Mouse (Mus musculus) stomach, embryonic 16.5 days (tissue): ENCODE measurements around the gene Hoxa9. TPM values are rescaled to one million over a fixed set of nuclear protein-coding genes. Genes with fewer than 3 reads are reported as not detected.
A peak's percentile ranks its signal among the peaks of the same experiment; 100 is the strongest.

ENCODE experiments used
- ATAC-seq: fragments of 200-750 bp; cut with Nextera tagmentation; 2 replicates; pipeline ENCODE4 v1.8.0; 2017; ENCODE audit warnings: moderate number of reproducible peaks, moderate TSS enrichment; ENCODE audit not compliant: insufficient read depth, low FRiP score
- H3K27ac ChIP-seq: fragments of 300-500 bp; sonication (generic); 2 replicates; pipeline ENCODE4 v1.5.1; 2014; ENCODE audit warnings: low read length
- H3K27me3 ChIP-seq: fragments of 300-500 bp; sonication (generic); 2 replicates; pipeline ENCODE4 v1.6.1; 2014; ENCODE audit warnings: low read length, control low read depth, mixed read lengths; ENCODE audit not compliant: control insufficient read depth, insufficient read depth
- H3K36me3 ChIP-seq: fragments of 300-500 bp; sonication (generic); 2 replicates; pipeline ENCODE4 v1.6.1; 2014; ENCODE audit warnings: low read length; ENCODE audit not compliant: control insufficient read depth, insufficient read depth
- H3K4me1 ChIP-seq: fragments of 300-500 bp; sonication (generic); 2 replicates; pipeline ENCODE4 v1.6.1; 2014; ENCODE audit warnings: low read length, control low read depth, mixed read lengths; ENCODE audit not compliant: control insufficient read depth, insufficient read depth
- H3K4me2 ChIP-seq: fragments of 300-500 bp; sonication (generic); 2 replicates; pipeline ENCODE4 v1.6.1; 2014; ENCODE audit warnings: low read depth, low read length, mixed read lengths
- H3K4me3 ChIP-seq: fragments of 300-500 bp; sonication (generic); replicated peaks from 2 replicates; pipeline ENCODE4 v1.5.1; 2014; ENCODE audit warnings: mild to moderate bottlenecking, low read length
- H3K9ac ChIP-seq: fragments of 300-500 bp; sonication (generic); 2 replicates; pipeline ENCODE4 v1.6.1; 2014; ENCODE audit warnings: low read length
- H3K9me3 ChIP-seq: fragments of 300-500 bp; sonication (generic); replicated peaks from 2 replicates; pipeline ENCODE4 v1.6.1; 2016; ENCODE audit warnings: low read length, control low read depth; ENCODE audit not compliant: control insufficient read depth
- WGBS: fragments of 180-500 bp; shearing (Covaris S2); extraction: QIAGEN DNeasy Blood & Tissue Kit; methylation state at CpG from one replicate; pipeline ENCODE4 v1.1.7; 2014; 5-methylcytosine and 5-hydroxymethylcytosine counted together
- polyA plus RNA-seq: library from polyadenylated mRNA; unstranded; fragments of >200 nt; fragmentation: Nextera tagmentation; extraction: Ambion mirVana; gene quantifications from 2 replicates; pipeline ENCODE4 v1.2.1, GENCODE M21; 2015

Gene Hoxa9
- polyA plus RNA-seq, 1 experiment from 2014 or later: 0.50 TPM

DNA sequence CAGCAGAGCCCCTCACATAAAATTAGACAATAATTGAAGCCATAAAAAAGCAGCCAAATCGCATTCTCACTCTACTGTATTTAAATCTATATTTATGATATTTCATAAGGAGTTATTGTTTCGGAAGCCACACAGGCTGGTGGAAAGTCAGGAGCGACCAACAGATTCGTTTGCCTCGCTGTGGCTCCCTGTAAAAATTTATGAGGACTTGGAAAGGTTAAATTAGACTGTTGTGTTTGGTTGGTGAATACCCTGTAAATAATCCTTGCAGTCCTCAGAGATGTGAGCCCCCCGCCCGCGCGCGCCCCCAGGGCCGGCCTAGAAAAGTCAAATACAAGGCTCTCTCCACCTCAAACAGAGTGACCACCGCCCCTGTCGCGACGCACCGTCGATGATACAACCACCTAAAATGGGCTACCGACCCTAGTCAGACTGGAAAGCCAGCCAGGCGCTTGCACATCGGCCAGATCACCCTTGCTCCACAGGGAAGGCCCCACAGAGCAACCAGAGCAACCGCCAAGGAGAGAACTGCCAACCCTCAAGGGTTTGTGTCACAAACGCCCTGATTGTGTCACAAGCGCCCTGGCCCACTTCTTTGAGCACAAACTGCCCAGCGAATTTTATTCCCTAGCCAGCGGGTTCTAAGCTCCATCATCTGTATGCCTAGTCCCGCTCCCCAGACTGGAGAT, 4.2 kb downstream of the Hoxa9 start:
- 6% methylated on average over 26 of the region's 26 CpGs for WGBS
- Histone ChIP-seq H3K36me3 (no peaks in the 10 kb centered on the region), H3K27me3 (peaks cover 88% of the 10 kb centered on the region), H3K4me1 (peaks cover 4% of the 10 kb centered on the region; the same call in 1 of the 2 replicates), H3K27ac (no peak overlapping the region), H3K4me2 (no peak overlapping the region), H3K9me3 (no peaks in the 10 kb centered on the region), H3K4me3 (no peak overlapping the region), H3K9ac (no peak overlapping the region)
- no peak for ATAC-seq

DNA sequence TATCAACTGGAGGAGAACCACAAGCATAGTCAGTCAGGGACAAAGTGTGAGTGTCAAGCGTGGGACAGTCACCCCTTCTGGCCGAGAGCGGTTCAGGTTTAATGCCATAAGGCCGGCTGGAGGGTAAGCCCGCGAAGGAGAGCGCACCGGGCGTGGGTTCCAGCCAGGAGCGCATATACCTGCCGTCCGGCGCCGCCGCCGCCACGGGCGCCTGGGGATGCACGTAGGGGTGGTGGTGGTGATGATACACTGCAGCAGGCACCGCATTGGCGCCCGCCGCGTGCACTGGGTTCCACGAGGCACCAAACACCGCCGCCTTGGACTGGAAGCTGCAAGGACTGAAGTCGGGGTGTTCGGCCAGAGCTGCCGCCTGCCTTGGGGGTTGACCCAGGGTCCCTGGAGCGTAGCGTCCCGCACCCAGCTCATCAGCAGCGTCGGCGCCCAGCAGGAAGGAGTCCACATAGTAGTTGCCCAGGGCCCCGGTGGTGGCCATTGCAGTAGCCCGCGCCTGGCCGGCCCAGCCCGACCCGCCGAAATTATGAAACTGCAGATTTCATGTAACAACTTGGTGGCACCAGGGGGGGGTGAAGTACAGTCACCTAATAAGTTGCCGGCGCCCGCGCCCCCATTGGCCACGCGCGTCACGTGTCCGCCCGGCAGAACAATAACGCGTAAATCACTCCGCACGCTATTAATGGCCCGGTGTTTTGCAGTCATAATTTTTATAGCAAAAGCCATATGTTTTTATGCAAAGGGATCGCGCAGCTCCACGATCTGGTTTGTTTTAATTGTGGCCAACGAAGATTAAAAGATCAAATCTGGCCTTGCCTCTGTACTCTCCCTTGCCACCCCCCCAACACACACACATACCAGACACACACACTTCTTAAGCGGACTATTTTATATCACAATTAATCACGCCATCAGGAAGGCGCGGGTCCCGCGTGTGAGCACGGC, 5.0 kb downstream of the Hoxa9 start:
- H3K4me3 ChIP-seq: peak overlapping the region; percentile 25
- no peak for ATAC-seq

DNA sequence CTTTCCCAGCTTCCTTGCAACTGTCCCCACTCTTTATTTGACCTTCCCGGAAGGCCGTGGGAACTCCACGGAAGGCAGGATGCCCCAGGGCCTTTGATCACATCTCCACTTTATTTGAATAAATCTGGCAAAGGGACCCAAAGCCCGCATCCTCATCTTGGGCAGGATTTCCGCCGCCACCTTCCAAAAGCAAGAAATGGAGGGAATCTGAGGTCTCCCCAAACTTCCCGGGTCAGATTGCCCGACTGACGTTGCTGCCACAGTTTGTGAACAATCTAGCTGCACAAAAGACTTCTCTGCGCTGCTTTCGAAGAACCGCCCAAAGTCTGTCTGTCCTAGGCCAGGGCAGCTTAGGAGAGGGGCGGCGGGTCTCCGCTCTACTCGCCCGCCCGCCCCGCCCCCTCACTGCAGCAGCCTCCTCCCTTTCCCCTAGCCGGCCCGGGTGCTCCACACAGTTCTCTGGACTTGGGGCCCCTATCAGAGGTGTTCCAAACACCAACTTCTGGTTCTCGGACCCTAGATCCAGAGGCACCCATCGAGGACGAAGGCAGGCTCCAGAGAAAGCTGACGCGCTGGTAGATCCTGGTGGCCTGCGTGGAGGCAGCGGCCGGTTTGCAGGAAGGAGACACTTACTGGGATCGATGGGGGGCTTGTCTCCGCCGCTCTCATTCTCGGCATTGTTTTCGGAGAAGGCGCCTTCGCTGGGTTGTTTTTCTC, 5.8 kb downstream of the Hoxa9 start:
- Histone ChIP-seq H3K9ac (no peak overlapping the region), H3K27me3 (peaks cover 90% of the 10 kb centered on the region), H3K4me2 (peak overlapping the region; percentile 39; the same call in 1 of the 2 replicates), H3K27ac (no peak overlapping the region), H3K36me3 (no peaks in the 10 kb centered on the region), H3K4me1 (peaks cover 4% of the 10 kb centered on the region; the same call in 1 of the 2 replicates), H3K9me3 (no peaks in the 10 kb centered on the region), H3K4me3 (peak overlapping the region; percentile 25)
- no peak for ATAC-seq
- 3% methylated on average over 36 of the region's 36 CpGs for WGBS

More for the DNA sequence above, 5.0 kb downstream of the Hoxa9 start:
- H3K27me3 ChIP-seq: peaks cover 91% of the 10 kb centered on the region
- 3% methylated on average over 69 of the region's 69 CpGs for WGBS
- peaks cover 4% of the 10 kb centered on the region; the same call in 1 of the 2 replicates for H3K4me1 ChIP-seq
- no peaks in the 10 kb centered on the region for H3K36me3 ChIP-seq
- no peak overlapping the region for H3K9ac ChIP-seq
- no peak overlapping the region for H3K27ac ChIP-seq
- H3K9me3 ChIP-seq: no peaks in the 10 kb centered on the region
- H3K4me2 ChIP-seq: peak overlapping the region; percentile 39

DNA sequence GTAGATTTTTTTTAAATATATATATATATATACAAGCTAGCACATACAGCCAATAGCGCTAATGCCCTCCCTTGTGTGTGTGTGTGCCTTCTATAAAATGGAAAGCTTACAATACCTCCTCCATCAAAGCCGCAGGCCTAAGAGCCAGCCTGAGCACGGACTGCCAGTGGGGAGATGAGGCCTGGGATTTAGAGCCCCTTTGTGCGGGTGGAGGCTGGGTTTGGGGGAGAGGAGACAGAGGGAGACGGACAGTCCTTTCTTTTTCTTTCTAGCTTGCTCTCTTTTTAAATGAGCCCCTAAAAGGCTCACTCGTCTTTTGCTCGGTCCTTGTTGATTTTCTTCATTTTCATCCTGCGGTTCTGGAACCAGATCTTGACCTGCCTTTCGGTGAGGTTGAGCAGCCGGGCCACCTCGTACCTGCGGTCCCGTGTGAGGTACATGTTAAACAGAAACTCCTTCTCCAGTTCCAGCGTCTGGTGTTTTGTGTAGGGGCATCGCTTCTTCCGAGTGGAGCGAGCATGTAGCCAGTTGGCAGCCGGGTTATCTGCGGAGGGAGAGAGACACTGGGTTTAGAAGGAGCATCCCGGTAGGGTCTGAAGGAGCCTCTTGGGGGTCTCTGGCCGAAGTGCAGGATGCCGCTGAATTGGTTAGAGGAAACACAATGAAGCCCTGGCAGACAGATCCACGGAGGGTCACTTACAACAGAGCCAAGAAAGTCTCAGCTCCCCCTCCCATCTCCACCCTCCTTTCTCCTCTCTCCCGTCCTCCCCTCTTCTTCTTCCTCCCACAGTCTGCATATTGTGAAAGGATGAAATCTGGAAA, 6.7 kb downstream of the Hoxa9 start:
- H3K36me3 ChIP-seq: no peaks in the 10 kb centered on the region
- peaks cover 4% of the 10 kb centered on the region; the same call in 1 of the 2 replicates for H3K4me1 ChIP-seq
- H3K9me3 ChIP-seq: no peaks in the 10 kb centered on the region
- no peak overlapping the region; the same call in 1 of the 2 replicates for H3K9ac ChIP-seq
- peak overlapping the region; percentile 19; the same call in 1 of the 2 replicates for H3K4me3 ChIP-seq
- H3K27me3 ChIP-seq: peaks cover 91% of the 10 kb centered on the region
- WGBS: 9% methylated on average over 24 of the region's 24 CpGs
- peak overlapping the region; percentile 25; the same call in 1 of the 2 replicates for H3K4me2 ChIP-seq
- no peak for ATAC-seq
- no peak overlapping the region for H3K27ac ChIP-seq

DNA sequence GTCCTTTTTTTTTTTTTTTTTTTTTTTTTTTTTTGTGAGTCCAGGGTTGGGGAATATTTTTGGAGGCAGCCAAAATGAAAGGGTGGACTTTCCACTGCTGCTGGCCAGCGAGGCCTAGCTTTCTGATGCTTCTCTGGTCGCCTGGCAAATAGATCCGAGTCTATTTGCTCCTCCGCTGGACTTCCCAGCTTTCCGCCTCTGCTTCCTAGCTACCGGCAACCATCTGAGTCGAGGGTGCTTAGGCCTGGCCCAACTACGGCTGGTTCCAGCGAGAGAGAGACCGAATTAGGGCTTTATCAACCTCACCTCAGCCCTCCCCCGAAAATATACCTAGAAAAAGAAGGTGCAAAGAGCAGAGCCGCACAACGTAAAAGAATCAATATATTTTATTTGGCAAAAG, 8.2 kb downstream of the Hoxa9 start:
- Histone ChIP-seq H3K27ac (no peak overlapping the region), H3K4me3 (no peak overlapping the region; the same call in 1 of the 2 replicates), H3K9me3 (no peaks in the 10 kb centered on the region), H3K36me3 (no peaks in the 10 kb centered on the region), H3K27me3 (peaks cover 94% of the 10 kb centered on the region), H3K9ac (no peak overlapping the region), H3K4me1 (peaks cover 7% of the 10 kb centered on the region; the same call in 1 of the 2 replicates), H3K4me2 (no peak overlapping the region)
- ATAC-seq: no peak
- 40% methylated on average over 13 of the region's 13 CpGs for WGBS

DNA sequence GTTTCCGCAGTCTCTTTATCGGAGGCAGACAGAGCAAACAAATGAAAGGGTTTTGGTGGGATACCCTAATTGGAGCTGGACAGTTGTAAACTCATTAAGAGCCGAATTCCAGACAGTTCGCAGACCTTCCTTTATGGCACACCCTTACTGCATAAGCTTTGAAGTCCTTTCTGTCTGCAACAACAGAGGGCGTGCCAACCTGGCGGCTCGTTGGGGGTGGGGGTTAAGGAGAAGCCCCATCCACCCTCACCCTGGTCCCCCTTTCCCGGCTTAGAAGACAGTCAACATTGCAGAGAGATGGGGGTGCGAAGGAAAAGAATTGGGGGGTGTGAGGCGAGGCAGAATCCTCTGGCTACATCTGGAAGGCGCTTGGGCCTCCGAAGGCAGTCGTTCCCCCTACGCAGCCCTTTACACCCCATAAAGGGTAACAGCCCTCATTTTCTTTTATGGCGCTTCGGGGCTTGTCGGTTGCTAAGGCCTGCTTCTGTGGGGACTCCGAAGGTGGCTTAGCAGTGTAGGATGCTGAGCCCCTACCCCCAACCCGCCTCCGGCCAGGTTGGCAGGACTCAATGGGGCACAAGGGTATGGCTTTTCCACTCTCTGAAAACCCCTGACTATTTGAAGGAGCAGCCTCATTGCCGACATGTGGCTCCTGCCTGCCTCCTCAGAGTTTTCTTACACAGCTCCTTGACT, 8.8 kb downstream of the Hoxa9 start:
- no peaks in the 10 kb centered on the region for H3K36me3 ChIP-seq
- 20% methylated on average over 21 of the region's 21 CpGs for WGBS
- H3K27me3 ChIP-seq: peaks cover 93% of the 10 kb centered on the region
- H3K4me2 ChIP-seq: peak overlapping the region; percentile 97
- no peak overlapping the region for H3K9ac ChIP-seq
- ATAC-seq: 0 out of 2 replicates have a peak, but pooled peaks have one; percentile 1
- H3K27ac ChIP-seq: peak overlapping the region; percentile 30; the same call in 1 of the 2 replicates
- no peaks in the 10 kb centered on the region for H3K9me3 ChIP-seq
- peaks cover 8% of the 10 kb centered on the region; the same call in 1 of the 2 replicates for H3K4me1 ChIP-seq
- peak overlapping the region; percentile 69 for H3K4me3 ChIP-seq

DNA sequence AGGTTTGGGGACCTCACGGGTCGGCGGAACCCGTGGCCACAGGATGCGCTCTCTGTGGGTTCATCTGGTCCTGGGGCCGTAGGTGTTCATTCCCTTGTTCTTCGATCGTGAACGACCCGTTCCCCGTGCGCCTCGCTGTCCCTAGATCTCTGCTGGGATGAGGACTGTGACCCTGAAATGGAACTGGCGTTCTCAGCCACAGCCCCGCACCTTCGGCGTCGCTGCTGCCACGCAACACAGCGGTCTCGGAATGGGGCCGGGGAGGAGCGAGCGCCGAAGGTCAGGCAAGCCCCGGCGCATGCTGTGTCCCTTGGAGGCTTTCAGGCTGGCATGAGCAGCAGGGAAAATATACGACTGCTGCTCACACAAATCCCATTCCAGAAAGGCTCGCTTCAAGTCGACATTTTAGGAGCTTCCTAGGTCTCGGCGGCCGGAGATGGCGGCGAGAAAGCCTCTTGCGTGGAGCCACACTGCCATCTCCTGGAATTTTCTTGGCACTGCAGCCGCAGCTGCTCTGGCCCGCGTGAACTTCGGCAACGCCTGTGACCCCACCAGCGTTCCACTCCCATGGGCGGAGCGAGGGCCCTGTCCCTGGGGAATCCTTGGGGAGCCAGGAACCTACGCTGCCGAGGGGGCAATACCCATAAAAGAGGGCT, 9.4 kb downstream of the Hoxa9 start, which contains the start of gene Hoxa7:
Gene Hoxa7 (minus strand): TSS at position 518 of the 656 bp plus-strand sequence.
- Histone ChIP-seq H3K27me3 (peaks cover 90% of the 10 kb centered on the region), H3K4me2 (peak within 1 kb of the TSS; percentile 97), H3K36me3 (no peaks in the 10 kb centered on the region), H3K9ac (peak within 1 kb of the TSS; percentile 82), H3K4me1 (peaks cover 8% of the 10 kb centered on the region; the same call in 1 of the 2 replicates), H3K27ac (peak within 1 kb of the TSS; percentile 70), H3K4me3 (peak within 1 kb of the TSS; percentile 69), H3K9me3 (no peaks in the 10 kb centered on the region)
- 1% methylated on average over 46 of the region's 46 CpGs for WGBS
- peak; percentile 60; the same call in 1 of the 2 replicates for ATAC-seq
